Mouse (Mus musculus) neutrophil, adult 59 days (primary cell): ENCODE data around the gene Scaper. TPM values are rescaled to one million over a fixed set of nuclear protein-coding genes. Genes with fewer than 3 reads are reported as not detected.

Experiments
- total RNA-seq, 2 experiments: library from RNA; stranded (reverse); gene quantifications; 1 replicate in 1 of 2; 2 replicates in 1 of 2; pipeline ENCODE4 v1.2.4; 2023

Gene Scaper
- 10 to 100 TPM; 24.4 to 26.0 TPM for total RNA-seq

DNA sequence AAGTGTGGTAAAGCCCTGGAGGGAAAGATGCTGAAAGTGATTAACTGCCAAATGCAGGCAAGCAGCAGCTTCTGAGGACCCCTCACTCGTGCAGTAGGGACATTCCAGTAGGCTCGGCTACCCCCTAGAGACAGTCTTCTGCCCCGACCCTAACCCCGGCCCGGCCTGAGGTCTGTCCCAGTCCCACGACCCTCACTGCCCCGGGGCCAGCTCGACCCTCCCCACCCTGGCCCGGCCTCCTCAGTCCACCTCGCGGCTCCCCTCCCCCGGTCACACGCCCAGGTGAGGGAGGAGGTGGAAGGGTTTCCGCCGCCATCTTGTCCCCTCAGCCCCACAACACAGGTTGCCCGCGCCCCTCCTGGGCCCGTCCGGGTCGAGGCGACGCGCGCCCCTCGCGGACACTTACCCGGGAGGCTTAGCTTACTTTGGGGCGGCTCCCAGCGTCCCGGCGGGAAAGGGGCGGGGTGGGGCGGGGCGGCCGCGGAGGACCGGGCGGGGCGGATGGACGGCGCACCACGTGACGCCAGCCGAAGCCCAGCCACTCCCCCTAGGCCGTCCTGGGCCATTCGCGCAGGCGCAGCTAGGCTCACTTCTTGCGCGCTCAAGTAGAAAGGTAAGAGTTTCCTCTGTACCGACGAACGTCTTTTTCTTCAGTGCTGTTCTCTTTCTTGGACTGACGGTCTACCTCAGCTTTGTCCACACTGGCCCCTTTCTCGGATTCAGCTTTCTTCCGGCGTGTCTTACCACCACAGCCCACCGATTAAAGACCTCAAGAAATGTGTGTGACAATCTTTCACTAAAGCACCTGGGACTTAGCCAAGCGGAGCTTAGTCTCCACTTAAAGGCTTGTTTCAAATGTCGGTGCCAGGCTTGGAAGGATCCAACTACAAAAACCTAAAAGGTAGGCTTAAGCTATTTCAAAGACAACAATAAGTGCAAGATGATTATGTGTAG is at the start of gene Scaper:
Scaper (minus strand) TSS at position 456 of the 954 bp plus-strand sequence.

DNA sequence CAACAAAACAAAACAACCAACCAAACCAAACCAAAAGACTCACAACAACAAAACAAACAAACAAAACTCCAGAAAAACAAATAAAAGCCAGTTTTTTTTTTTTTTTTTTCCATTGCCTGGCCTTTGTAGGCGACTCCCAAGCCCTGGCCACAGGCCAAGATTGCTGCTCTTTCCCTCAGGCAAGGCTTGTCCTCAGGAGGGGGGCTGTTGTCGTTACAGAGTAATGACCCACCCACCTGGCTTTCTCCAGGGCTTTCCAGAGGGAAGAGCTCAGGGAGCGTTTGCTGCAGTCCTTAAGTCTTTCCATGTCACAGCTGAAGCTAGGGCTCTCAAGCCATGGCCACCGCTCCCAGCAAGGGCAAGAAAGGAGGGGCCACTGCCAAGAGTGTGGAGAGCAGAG is 399.5 kb downstream of the Scaper start, which contains the start of gene Isl2:
Isl2 (plus strand) TSS at position 296 of the 400 bp plus-strand sequence.

DNA sequence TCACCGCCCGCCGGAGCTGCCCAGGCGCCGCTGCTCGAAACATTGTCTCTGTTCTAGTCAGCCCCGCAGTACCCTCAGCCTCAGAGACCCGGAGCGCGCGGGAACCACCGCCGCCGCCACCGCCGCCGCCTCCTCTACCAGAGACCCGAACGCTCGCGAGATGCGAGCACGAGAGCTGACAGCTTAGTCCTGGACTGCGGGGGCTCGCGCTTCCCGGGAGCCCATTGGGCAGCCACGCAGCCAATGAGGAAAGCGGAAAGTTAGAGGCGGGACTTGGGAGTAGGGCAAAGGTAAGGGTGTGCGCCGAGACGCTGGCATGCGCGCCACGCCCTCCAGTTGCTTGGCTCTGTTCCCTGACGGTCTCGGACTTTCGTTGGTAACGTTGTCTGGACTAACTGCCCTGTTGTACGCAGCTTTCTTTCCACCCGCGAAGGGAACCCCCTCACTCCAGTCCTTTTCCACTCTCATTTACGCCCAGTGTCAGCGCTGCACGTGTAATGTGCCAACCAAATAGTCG is 425.8 kb downstream of the Scaper start, which contains the start of gene Etfa:
Etfa (minus strand) TSS at position 217 of the 517 bp plus-strand sequence.

Other genes with a start within 250 kb of the Scaper start
- gene 4930563M21Rik, start 72.4 kb upstream of the Scaper start, total RNA-seq: not detected
- gene Rcn2, start 103.7 kb upstream of the Scaper start, total RNA-seq: 1 to 10 TPM; 6.8 to 8.3 TPM
- gene Pstpip1, start 151.8 kb upstream of the Scaper start, total RNA-seq: 100 to 1,000 TPM; 305 to 325 TPM
- 1 to 10 TPM; 5.8 to 8.9 TPM for gene Tspan3, start 227.4 kb upstream of the Scaper start, total RNA-seq